Mouse (Mus musculus) ES-Bruce4 (cell line): ENCODE data around the gene Pprc1.

Experiments used
- CTCF ChIP-seq: IDR thresholded peaks from one replicate; pipeline ENCODE4 v1.8.1; 2011; ENCODE audit warnings: low read depth, low read length
- EP300 ChIP-seq: IDR thresholded peaks from 2 replicates; pipeline ENCODE4 v1.6.1; 2011; ENCODE audit warnings: low read depth, low read length; ENCODE audit not compliant: insufficient read depth
- POLR2A ChIP-seq: IDR thresholded peaks from one replicate; pipeline ENCODE4 v1.8.1; 2011; ENCODE audit warnings: low read length; ENCODE audit not compliant: insufficient read depth

GRCm38 (mm10) chr19:46047426-46047825 is 2.7 kb downstream of the Pprc1 start:
- no peak for TF ChIP-seq POLR2A
- TF ChIP-seq EP300, result no peak; the same call in 1 of the 2 replicates
- TF ChIP-seq CTCF, result no peak
